Mouse (Mus musculus) kidney, postnatal 0 days (tissue): ENCODE measurements at regions not wholly inside any gene's neighbourhood (a gene's known extent, or its start where the extent isn't known, plus 50 kb on each side); places are given as distances from the start of the nearest gene placed in this dataset.

Experiments used
- ATAC-seq: fragments of 200-750 bp; cut with Nextera tagmentation; replicated peaks from 2 replicates; pipeline ENCODE4 v1.8.0; 2017; ENCODE audit warnings: low read depth, moderate number of reproducible peaks, moderate TSS enrichment, moderate library complexity; ENCODE audit not compliant: low FRiP score
- DNase-seq: peaks from one replicate; pipeline ENCODE4 v3.0.0-alpha.2; 2016; ENCODE audit warnings: low spot score
- H3K27ac ChIP-seq: fragments of 300-500 bp; sonication (generic); 2 replicates; pipeline ENCODE4 v1.5.1; 2014; ENCODE audit warnings: mild to moderate bottlenecking
- H3K27me3 ChIP-seq: fragments of 300-500 bp; sonication (generic); 2 replicates; pipeline ENCODE4 v1.6.1; 2014; ENCODE audit warnings: low read length, mixed read lengths; ENCODE audit not compliant: insufficient read depth
- H3K36me3 ChIP-seq: fragments of 300-500 bp; sonication (generic); 2 replicates; pipeline ENCODE4 v1.6.1; 2014; ENCODE audit warnings: low read length, mixed read lengths; ENCODE audit not compliant: insufficient read depth
- H3K4me1 ChIP-seq: fragments of 300-500 bp; sonication (generic); replicated peaks from 2 replicates; pipeline ENCODE4 v1.6.1; 2014; ENCODE audit warnings: antibody characterized with exemption, low read length, mixed read lengths; ENCODE audit not compliant: insufficient read depth
- H3K4me2 ChIP-seq: fragments of 300-500 bp; sonication (generic); 2 replicates; pipeline ENCODE4 v1.6.1; 2014; ENCODE audit warnings: mild to moderate bottlenecking, low read length, moderate library complexity, mixed read lengths
- H3K4me3 ChIP-seq: fragments of 300-500 bp; sonication (generic); replicated peaks from 2 replicates; pipeline ENCODE4 v1.5.1; 2014; ENCODE audit warnings: low read depth, low read length
- H3K9ac ChIP-seq: fragments of 300-500 bp; sonication (generic); 2 replicates; pipeline ENCODE4 v1.6.1; 2014; ENCODE audit warnings: low read depth, low read length
- H3K9me3 ChIP-seq: fragments of 300-500 bp; sonication (generic); replicated peaks from 2 replicates; pipeline ENCODE4 v1.6.1; 2016; ENCODE audit warnings: low read length, inconsistent platforms, mixed read lengths
- CTCF ChIP-seq: IDR thresholded peaks from 2 replicates; pipeline ENCODE4 v1.5.1; 2016; ENCODE audit warnings: antibody characterized with exemption, low read depth, mild to moderate bottlenecking, moderate library complexity
- WGBS: fragments of 180-500 bp; shearing (Covaris S2); extraction: QIAGEN DNeasy Blood & Tissue Kit; methylation state at CpG from one replicate; pipeline ENCODE4 v1.1.7; 2014; 5-methylcytosine and 5-hydroxymethylcytosine counted together

- Histone ChIP-seq H3K27ac (no peak overlapping the region), H3K9ac (no peak overlapping the region), H3K4me2 (no peak overlapping the region), H3K9me3 (no peaks in the 10 kb centered on the region), H3K4me1 (no peaks in the 10 kb centered on the region), H3K36me3 (no peaks in the 10 kb centered on the region), H3K4me3 (no peak overlapping the region), H3K27me3 (no peaks in the 10 kb centered on the region)
- no peak for TF ChIP-seq CTCF
- DNase-seq (peak; percentile 77), ATAC-seq (no peak)
- 64% methylated on average over 5 of the region's 5 CpGs for WGBS
These were observed 108.9 kb downstream of the Pcdh18 start for GRCm38 (mm10) chr3:49648040-49648894.

- ATAC-seq (no peak), DNase-seq (no peak)
- no peak for TF ChIP-seq CTCF
- Histone ChIP-seq H3K27me3 (no peaks in the 10 kb centered on the region), H3K4me2 (no peak overlapping the region), H3K36me3 (no peaks in the 10 kb centered on the region), H3K9ac (no peak overlapping the region), H3K4me1 (no peaks in the 10 kb centered on the region), H3K27ac (no peak overlapping the region), H3K4me3 (no peak overlapping the region), H3K9me3 (no peaks in the 10 kb centered on the region)
- 87% methylated on average over 4 of the region's 4 CpGs for WGBS
These were observed 112.1 kb downstream of the Pcdh18 start for GRCm38 (mm10) chr3:49644993-49645392.

GRCm38 (mm10) chr3:49643871-49644270 lies 113.3 kb downstream of the Pcdh18 start:
- ATAC-seq (no peak), DNase-seq (no peak)
- H3K9ac ChIP-seq: no peak overlapping the region
- H3K27me3 ChIP-seq: no peaks in the 10 kb centered on the region
- no peak overlapping the region for H3K4me2 ChIP-seq
- H3K9me3 ChIP-seq: no peaks in the 10 kb centered on the region
- no peak overlapping the region for H3K27ac ChIP-seq
- WGBS: 93% methylated on average over 8 of the region's 8 CpGs
- H3K4me3 ChIP-seq: no peak overlapping the region
- no peaks in the 10 kb centered on the region for H3K4me1 ChIP-seq
- no peaks in the 10 kb centered on the region for H3K36me3 ChIP-seq
- TF ChIP-seq CTCF: no peak

- Histone ChIP-seq H3K9ac (no peak overlapping the region), H3K4me3 (no peak overlapping the region), H3K36me3 (no peaks in the 10 kb centered on the region), H3K4me2 (no peak overlapping the region), H3K27me3 (no peaks in the 10 kb centered on the region), H3K9me3 (no peaks in the 10 kb centered on the region), H3K27ac (no peak overlapping the region), H3K4me1 (no peaks in the 10 kb centered on the region)
- DNase-seq (peak; percentile 86), ATAC-seq (peak; percentile 63; the same call in 1 of the 2 replicates)
- 26% methylated on average over 4 of the region's 4 CpGs for WGBS
- no peak for TF ChIP-seq CTCF
These were observed 115.0 kb downstream of the Pcdh18 start for GRCm38 (mm10) chr3:49641966-49642758.

GRCm38 (mm10) chr3:49641411-49641810 lies 115.7 kb downstream of the Pcdh18 start:
- 86% methylated on average over 1 of the region's 1 CpGs for WGBS
- Histone ChIP-seq H3K4me2 (no peak overlapping the region), H3K4me1 (no peaks in the 10 kb centered on the region), H3K4me3 (no peak overlapping the region), H3K9ac (no peak overlapping the region), H3K36me3 (no peaks in the 10 kb centered on the region), H3K27ac (no peak overlapping the region), H3K27me3 (no peaks in the 10 kb centered on the region), H3K9me3 (no peaks in the 10 kb centered on the region)
- DNase-seq (no peak), ATAC-seq (no peak)
- TF ChIP-seq CTCF: no peak

GRCm38 (mm10) chr3:49638601-49639000 lies 118.5 kb downstream of the Pcdh18 start:
- Histone ChIP-seq H3K4me2 (no peak overlapping the region), H3K27me3 (no peaks in the 10 kb centered on the region), H3K4me1 (no peaks in the 10 kb centered on the region), H3K9me3 (no peaks in the 10 kb centered on the region), H3K9ac (no peak overlapping the region), H3K36me3 (no peaks in the 10 kb centered on the region), H3K4me3 (no peak overlapping the region), H3K27ac (no peak overlapping the region)
- ATAC-seq (no peak), DNase-seq (no peak)
- no peak for TF ChIP-seq CTCF
- 77% methylated on average over 2 of the region's 2 CpGs for WGBS
